Mouse (Mus musculus) cerebellum, adult (tissue): ENCODE measurements around the gene Slc17a9.

Experiments
- ATAC-seq: cut with Nextera tagmentation; 2 replicates; pipeline ENCODE4 v1.9.2; 2017; ENCODE audit warnings: mild to moderate bottlenecking, moderate library complexity, mixed read lengths; ENCODE audit not compliant: insufficient number of reproducible peaks, low FRiP score, low TSS enrichment

The Slc17a9 gene

GRCm38 (mm10) chr2:180724585-180725413, at the start of gene Slc17a9:
Gene Slc17a9, plus strand, starts transcription at chr2:180725263.
- ATAC-seq: no peak

DNA sequence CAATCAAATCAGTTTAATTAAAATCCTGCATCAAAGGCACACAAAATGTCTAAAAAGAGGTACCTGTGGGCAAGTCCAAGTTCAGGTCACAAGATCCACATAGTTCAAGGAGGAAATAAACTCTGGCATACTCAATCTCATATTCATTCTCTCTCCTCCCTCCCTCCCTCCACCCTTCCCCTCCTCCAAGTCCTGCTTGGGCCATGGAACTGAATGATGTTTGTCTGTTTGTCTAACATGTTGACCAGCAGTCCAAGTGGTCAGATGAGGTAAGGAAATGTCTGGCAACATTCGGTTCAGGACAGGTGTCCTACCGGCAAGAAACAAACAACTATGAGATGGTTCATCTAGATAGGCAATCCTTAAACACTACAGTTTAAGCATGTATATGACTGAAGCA, 48.4 kb upstream of the Slc17a9 start:
- ATAC-seq: no peak

GRCm38 (mm10) chr2:180678609-180679140, 46.4 kb upstream of the Slc17a9 start:
- ATAC-seq: peak; percentile 70; the same call in 1 of the 2 replicates

- no peak for ATAC-seq
Measured at GRCm38 (mm10) chr2:180681225-180681624, 43.8 kb upstream of the Slc17a9 start.

DNA sequence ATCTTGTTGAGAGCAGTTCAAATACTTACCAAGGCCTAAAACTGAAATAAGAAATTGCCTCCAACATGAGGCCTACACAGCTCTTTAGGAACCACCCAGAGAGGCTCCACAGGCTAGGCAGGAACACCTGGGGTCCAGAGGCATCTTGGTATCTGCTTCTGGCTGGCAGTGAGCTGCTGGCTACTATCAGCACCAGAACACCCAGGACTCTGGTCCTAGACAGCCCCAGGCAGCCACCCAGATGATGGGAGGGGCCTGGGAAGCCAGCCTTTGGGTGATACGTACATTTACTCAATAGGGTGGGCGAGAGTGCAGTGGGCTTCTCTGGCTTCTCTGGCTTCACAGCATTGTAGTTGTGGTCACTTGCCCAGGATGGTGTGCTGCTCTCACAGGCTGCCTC, 41.5 kb upstream of the Slc17a9 start:
- ATAC-seq: no peak

GRCm38 (mm10) chr2:180684031-180684430, 41.0 kb upstream of the Slc17a9 start:
- no peak for ATAC-seq

DNA sequence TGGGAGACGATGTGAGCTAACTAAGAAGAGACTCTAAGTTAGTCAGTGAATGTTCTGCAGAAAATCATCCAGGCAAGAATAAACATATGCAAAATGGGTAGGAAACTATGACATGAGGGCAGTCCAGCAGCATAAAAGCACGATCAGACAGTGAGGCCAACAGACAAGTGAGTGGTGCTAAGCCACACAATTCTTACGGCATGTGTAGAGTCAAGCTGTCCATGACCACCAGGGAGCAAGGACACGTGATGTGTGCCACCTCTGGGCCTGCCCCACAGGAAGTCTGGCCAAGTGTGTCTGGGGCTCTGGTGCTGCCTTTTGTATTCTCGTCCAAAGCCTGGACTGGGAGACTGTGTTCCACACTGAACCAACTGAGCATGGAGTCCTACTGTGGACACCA, 35.2 kb upstream of the Slc17a9 start:
- no peak for ATAC-seq

- ATAC-seq: no peak
Measured at GRCm38 (mm10) chr2:180692630-180693029, 32.4 kb upstream of the Slc17a9 start.

GRCm38 (mm10) chr2:180695176-180695575, 29.9 kb upstream of the Slc17a9 start:
- no peak for ATAC-seq

DNA sequence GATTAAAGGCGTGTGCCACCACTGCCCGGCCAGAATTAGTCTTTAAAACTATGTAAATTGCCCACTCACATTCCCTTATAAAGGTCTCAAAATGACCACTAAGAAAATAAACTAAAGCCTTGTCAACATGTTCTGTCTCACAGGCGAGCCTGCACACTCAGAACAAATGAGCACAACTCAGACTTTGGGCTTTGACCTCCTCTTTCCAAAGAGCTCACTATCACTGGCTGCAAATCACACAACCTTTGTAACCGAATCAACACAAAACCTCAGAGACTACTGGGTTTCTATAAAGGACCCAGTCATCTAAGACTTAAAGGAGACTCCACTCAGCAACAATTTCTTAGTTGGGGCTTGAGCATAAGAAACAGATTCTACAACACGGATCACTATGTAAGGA, 24.6 kb upstream of the Slc17a9 start:
- no peak for ATAC-seq

GRCm38 (mm10) chr2:180701053-180701766, 23.9 kb upstream of the Slc17a9 start:
- no peak for ATAC-seq

DNA sequence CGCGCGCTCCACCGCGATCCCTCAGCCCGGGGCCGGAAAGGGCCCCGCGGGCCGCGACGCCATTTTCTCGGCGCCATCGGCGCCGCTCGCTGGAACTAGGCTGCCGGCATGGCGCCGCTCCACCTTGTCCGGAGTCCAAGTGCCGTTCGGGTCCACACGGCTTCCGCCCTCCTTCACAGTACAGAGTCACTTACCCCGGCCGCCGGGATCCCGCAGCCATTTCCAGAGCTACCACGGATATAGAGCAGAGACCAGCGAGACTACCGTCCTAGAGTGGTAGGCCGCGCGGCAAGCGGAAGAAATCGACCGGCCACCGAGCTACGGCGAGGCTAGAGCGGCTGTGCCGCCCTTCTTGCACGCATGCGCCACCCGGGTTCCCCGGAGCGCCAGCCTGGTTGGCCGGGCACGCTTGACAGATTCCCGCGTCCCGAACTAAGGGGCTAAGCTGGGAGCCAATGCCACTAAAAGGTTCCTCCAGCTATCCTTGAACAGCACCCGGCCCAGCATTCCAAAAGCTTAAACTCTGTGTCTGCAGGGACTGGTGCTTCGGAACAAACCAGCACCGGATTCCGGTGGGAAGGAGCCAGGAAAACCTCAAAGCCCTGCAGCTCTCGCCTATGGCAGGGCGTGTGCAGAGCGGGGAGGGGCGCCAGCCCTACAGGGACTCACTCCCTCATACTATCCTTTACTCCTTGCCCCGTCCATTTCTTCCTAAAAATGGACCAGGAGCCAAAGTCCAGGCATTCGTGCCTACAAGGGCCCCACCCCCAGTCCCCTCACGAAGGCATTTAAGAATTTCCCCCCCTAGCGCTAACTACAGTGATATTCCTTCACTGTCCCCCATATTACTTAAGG, 23.1 kb upstream of the Slc17a9 start:
- peak; percentile 94 for ATAC-seq

DNA sequence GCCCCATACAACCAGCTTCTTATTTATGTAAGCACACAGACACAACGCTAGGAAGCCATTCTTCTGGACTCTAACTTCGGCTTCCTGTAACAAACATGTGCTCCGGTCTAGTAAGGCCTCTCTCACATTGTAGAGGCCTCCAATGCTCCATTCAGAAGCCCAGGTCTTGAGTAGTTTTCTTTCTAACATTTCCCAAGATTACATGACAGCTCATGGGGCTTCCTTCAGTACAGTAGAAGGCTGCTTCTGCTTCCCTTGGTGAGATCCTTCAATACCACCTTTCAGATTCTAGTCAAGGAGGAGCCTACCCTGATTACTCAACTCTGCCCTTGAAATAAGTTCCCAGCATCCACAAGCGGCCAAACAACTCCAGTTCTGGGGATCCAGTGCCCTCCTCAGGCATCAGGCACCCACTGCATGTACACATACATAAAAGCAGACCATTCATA, 22.3 kb upstream of the Slc17a9 start:
- no peak for ATAC-seq

GRCm38 (mm10) chr2:180703175-180703574, 21.9 kb upstream of the Slc17a9 start:
- no peak for ATAC-seq

GRCm38 (mm10) chr2:180703645-180704359, 21.3 kb upstream of the Slc17a9 start:
- ATAC-seq: no peak

DNA sequence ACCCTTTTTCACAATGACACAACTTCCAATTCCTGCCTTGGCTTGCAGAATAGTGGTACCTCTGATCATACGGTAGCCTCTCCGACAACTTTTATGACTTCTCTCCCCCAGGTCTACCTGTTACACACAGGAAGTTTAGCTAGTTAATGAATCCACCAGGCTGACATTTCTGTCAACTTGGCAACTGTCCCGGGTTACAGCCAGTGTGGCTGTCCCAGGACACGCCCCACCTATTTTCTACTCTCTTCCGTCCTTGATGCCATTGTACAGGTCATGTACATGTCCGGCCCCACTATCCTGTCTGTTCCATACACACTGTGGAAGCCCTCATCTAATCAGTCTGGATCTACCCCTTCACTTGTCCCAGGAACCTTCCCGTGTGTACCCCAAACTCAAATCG, 20.5 kb upstream of the Slc17a9 start:
- no peak for ATAC-seq

DNA sequence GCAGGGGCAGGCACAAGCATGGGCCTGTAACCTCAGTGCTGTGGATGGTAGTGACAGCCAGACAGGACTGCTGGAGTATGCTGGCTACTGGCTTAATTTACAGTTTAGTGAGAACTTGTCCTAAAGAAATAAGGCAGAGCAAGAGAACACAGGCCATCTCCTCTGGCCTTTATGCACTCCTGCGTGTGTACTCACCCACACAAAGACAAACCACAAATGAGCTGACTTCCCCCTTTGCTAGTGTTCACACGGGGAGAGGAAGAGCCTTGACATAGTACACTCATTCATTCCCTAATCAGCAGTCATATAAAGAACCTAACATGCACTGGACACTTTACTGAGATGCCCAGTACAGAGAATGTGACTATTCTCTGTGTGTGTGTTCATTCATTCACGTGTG, 20.0 kb upstream of the Slc17a9 start:
- no peak for ATAC-seq

DNA sequence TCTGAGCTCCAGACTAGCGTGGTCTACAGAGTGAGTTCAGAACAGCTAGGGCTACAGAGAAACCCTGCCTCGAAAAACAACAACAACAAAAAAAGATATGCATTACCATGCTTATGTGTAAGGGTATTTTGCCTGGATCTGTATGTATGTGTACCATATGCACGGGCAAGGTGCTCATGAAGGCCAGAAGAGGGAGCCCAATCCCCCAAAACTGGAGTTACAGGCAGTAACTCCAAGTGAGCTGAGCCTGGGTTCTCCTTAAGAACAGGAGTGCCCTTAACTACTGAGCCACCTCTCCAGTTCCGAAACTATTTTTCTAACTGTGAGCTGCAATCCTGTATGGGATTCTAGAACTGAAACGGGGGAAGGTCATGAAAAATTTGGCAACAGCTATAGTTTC, 19.1 kb upstream of the Slc17a9 start:
- no peak for ATAC-seq

GRCm38 (mm10) chr2:180709023-180709922, 15.8 kb upstream of the Slc17a9 start:
- peak; percentile 31; the same call in 1 of the 2 replicates for ATAC-seq
